Mouse (Mus musculus) kidney, postnatal 14 days (tissue): ENCODE results near the gene Lrrc36.

Source experiments
- DNase-seq: peaks from one replicate; pipeline ENCODE4 v3.0.0; 2022; ENCODE audit warnings: mixed read lengths

Gene Lrrc36

GRCm38 (mm10) chr8:105413391-105413790 lies at the start of gene Lrrc36, which contains the start of gene Kctd19:
Gene Lrrc36 (plus strand): TSS chr8:105413571.
Gene Kctd19 (minus strand): TSS chr8:105413502.
- DNase-seq = peak; percentile 55

GRCm38 (mm10) chr8:105367107-105367506 lies 46.3 kb upstream of the Lrrc36 start:
- DNase-seq = no peak

DNA sequence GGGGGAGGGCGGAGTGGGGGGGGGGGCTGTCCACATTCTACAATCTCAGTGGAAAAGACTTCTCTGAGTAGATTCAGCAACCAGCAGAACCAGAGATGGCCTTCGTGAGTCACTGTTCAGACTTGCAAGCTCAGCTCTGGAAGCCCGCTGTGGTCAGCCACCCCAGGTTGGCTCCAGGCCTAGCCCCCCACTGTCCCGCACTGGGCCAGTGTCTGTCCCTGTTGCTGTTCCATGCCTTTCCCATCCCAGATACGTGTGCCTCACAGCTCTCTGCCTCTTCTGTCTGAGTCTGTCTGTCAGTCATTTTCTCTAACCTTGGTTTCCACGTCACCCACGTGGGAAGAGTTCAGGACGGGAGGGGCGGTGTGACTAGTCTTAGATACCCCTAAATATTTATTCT lies 40.9 kb upstream of the Lrrc36 start:
- no peak for DNase-seq

GRCm38 (mm10) chr8:105373032-105373431 lies 40.3 kb upstream of the Lrrc36 start, which contains the start of gene Plekhg4:
Gene Plekhg4 (plus strand): TSS chr8:105373274.
- no peak for DNase-seq

DNA sequence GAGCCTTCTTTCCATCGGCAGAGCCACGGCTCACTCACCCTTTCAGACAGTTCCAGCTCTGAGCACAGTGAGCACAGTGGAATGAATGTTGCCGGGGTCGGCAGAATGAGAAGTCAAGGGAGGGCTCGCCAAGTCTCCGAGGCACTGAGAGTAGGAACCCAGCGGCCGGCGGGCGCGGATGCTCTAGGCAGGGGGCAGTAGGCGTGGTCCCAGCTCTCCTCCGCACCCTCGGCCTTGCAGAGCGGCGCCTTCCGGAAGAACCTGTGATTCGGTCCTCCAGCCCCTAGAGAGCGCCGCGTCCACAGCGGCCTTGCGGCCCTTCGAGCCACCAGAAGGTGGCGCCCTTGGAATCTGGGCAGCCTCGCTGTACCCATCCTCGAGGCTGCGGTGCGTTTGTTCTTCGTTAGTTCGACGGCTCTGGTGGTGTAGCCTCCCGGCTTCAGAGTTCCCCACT lies 38.8 kb upstream of the Lrrc36 start:
- DNase-seq = no peak

- peak; percentile 88 for DNase-seq
Observed at GRCm38 (mm10) chr8:105378673-105379072, 34.7 kb upstream of the Lrrc36 start.

DNA sequence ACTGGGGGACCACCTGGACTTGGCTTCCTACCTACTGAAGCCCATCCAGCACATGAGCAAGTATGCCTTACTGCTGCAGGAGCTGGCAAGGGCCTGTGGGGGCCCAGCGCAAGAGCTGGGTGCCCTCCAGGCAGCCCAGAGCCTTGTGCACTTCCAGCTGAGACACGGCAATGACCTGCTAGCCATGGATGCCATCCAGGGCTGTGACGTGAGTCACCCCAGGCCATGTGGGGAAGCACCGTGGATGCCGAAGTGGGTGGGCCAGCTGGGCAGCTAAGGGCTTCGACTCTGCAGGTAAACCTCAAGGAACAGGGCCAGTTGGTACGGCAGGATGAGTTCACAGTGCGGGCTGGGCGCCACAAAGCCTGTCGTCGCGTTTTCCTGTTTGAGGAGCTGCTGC lies 33.1 kb upstream of the Lrrc36 start:
- DNase-seq = no peak

- no peak for DNase-seq
Observed at GRCm38 (mm10) chr8:105384070-105384469, 29.3 kb upstream of the Lrrc36 start.

- DNase-seq = peak; percentile 76
Observed at GRCm38 (mm10) chr8:105387151-105387550, 26.2 kb upstream of the Lrrc36 start.

GRCm38 (mm10) chr8:105389096-105389495 lies 24.3 kb upstream of the Lrrc36 start:
- DNase-seq = no peak

- DNase-seq = no peak
Observed at GRCm38 (mm10) chr8:105393089-105393787, 20.1 kb upstream of the Lrrc36 start.

DNA sequence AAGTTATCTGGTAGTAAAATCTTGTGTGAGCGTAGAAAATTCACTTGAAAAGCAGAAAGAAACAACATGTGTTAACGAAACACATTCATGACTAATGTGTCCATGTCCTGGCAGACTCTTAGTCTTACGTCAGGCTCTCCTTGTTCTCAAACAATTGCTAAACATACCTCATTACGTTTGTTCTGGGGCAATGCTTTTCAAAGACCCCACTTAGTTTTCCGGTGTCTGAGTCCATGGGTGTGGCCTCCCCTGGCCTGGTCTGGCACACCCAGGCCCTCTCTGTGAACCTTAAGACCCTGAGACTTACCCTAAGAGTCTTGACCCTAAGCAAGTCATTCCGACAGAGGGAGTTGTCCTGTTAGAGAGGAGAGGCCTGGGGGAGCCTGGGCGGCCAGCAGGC lies 19.5 kb upstream of the Lrrc36 start:
- DNase-seq = no peak

- DNase-seq = peak; percentile 79
Observed at GRCm38 (mm10) chr8:105397747-105398146, 15.6 kb upstream of the Lrrc36 start.

- DNase-seq = no peak
Observed at GRCm38 (mm10) chr8:105400016-105400415, 13.4 kb upstream of the Lrrc36 start.

- no peak for DNase-seq
Observed at GRCm38 (mm10) chr8:105403467-105403866, 9.9 kb upstream of the Lrrc36 start.

- DNase-seq = no peak
Observed at GRCm38 (mm10) chr8:105404496-105404895, 8.9 kb upstream of the Lrrc36 start.

DNA sequence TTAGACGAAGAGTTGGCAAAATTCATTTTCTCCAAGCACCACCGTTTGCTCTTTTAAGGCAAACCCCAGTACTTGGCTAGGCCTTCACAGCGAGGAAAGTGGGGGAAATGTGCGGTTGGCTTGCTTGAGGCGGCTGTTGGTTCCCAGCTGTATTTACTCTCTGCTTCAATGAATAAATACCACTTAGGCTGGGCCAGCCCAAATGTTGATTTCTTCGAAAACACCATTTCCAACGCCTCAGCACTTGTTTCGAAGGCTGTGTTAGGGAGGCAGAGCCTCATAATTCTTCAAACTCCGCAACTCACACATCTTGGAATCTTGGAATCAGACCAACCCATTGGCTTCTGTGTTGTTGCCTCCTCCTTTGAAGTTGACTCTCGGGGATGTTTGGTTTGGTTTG lies 7.0 kb upstream of the Lrrc36 start:
- no peak for DNase-seq

GRCm38 (mm10) chr8:105408331-105408730 lies 5.0 kb upstream of the Lrrc36 start:
- DNase-seq = no peak

GRCm38 (mm10) chr8:105409947-105410346 lies 3.4 kb upstream of the Lrrc36 start:
- no peak for DNase-seq

GRCm38 (mm10) chr8:105418992-105419391 lies 5.6 kb downstream of the Lrrc36 start:
- no peak for DNase-seq

GRCm38 (mm10) chr8:105419800-105420199 lies 6.4 kb downstream of the Lrrc36 start:
- DNase-seq = no peak

- DNase-seq = no peak
Observed at GRCm38 (mm10) chr8:105422006-105422405, 8.6 kb downstream of the Lrrc36 start.

- no peak for DNase-seq
Observed at GRCm38 (mm10) chr8:105426878-105427277, 13.5 kb downstream of the Lrrc36 start.

- DNase-seq = no peak
Observed at GRCm38 (mm10) chr8:105431743-105432515, 18.6 kb downstream of the Lrrc36 start.
